Mouse (Mus musculus) embryonic stem cell, embryonic (primary cell): ENCODE measurements at regions not wholly inside any gene's neighbourhood (a gene's known extent, or its start where the extent isn't known, plus 50 kb on each side); places are given as distances from the start of the nearest gene placed in this dataset.

Source experiments
- CTCF ChIA-PET, 4 experiments: fragments of 300-600 bp in 2 of 4; fragments of 350-600 bp in 2 of 4; sonication (Branson Sonifier 250); formaldehyde crosslinking; loops; one replicate each; lab custom pipeline; 2022; ENCODE audit warnings: inconsistent platforms in 2 of 4; lab: Charles Lee
- POLR2A ChIA-PET, 4 experiments: fragments of 300-600 bp in 2 of 4; fragments of 350-600 bp in 2 of 4; sonication (Branson Sonifier 250); formaldehyde crosslinking; loops; one replicate each; lab custom pipeline; 2022; ENCODE audit warnings: antibody characterized with exemption in 4 of 4, inconsistent platforms in 1 of 4; lab: Charles Lee

GRCm38 (mm10) chr12:80004575-80004974 lies 108.2 kb downstream of the Zfp36l1 start:
- CTCF ChIA-PET = interaction anchor here in 2 of 4 experiments (0.8 to 1.4 kb wide), 2 partner anchors 9 to 57 kb away, joined by 3 read pairs; no protein-coding TSS in a partner anchor
- POLR2A ChIA-PET = interaction anchor here in 2 of 4 experiments (0.5 to 1.6 kb wide), 5 partner anchors 10 to 108 kb away, joined by 3 to 12 read pairs (median 6); partner anchors contain the start of gene Zfp36l1 (in 2 of the 2)

- POLR2A ChIA-PET = interaction anchor here in 3 of 4 experiments (0.8 to 1.3 kb wide), 4 partner anchors 9 to 110 kb away, joined by 3 to 5 read pairs (median 3); partner anchors contain the start of gene Zfp36l1 (in 1 of the 3)
- CTCF ChIA-PET = no interaction called here
These were observed 109.3 kb downstream of the Zfp36l1 start for GRCm38 (mm10) chr12:80003486-80003885.

GRCm38 (mm10) chr12:80002474-80003125 lies 110.2 kb downstream of the Zfp36l1 start:
- POLR2A ChIA-PET = interaction anchor here in 3 of 4 experiments (0.6 to 1.3 kb wide), 4 partner anchors 8 to 110 kb away, joined by 3 to 5 read pairs (median 4); partner anchors contain the start of gene Zfp36l1 (in 2 of the 3)
- CTCF ChIA-PET = interaction anchor here in 2 of 4 experiments (0.6 to 0.7 kb wide), 2 partner anchors 45 to 107 kb away, joined by 3 to 14 read pairs; no protein-coding TSS in a partner anchor

DNA sequence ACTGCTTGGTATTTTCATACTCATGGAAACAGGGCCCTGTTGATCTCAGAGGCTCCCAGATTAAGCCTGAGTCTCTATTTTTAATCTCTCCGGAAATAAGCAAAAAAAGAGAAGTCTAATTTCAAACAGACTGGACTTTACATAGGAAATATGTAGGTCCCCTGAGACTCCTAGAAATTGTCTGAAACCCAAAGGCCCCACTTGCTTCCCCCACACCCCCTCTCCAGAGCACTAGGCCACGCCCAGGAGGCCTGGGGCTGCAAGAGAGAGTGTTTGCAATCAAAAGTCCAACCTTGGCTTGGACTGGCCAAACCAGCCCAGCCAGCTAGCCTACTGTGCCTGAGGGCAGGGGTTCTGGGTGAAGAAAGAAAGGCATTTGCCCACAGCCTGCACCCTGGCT lies 111.0 kb downstream of the Zfp36l1 start:
- POLR2A ChIA-PET = interaction anchor here in 1 of 4 experiments (0.8 kb wide), 1 partner anchor 46 kb away, joined by 3 read pairs; no protein-coding TSS in a partner anchor
- CTCF ChIA-PET = interaction anchor here in 1 of 4 experiments (0.6 to 0.7 kb wide), 2 partner anchors 108 to 734 kb away, joined by 3 to 14 read pairs; no protein-coding TSS in a partner anchor

DNA sequence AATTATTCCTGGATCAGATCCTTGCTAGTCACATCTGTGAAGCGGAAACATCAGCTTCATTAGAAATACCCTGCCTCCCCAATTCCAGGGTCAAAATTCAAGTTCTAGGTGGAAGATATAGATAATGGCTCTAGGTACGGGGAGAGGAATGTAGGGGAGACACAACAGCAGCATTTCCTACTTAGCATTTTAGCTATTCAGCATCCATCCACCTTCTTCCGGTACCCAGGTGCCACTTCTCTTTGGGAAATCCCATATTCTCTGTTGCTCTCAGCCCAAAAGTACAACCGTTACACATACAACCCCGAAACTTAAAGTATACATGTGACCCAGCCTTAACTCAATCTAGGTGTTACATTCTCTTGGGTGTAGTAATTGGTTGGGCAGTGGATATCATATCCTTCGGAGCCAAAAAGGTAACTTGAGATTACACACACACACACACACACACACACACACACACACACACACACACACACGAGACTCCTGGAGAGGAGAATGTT lies 112.9 kb downstream of the Zfp36l1 start:
- CTCF ChIA-PET = no interaction called here
- POLR2A ChIA-PET = no interaction called here

- POLR2A ChIA-PET = interaction anchor here in 2 of 4 experiments (0.5 to 1.0 kb wide), 2 partner anchors 114 to 117 kb away, joined by 3 to 7 read pairs; partner anchors contain the start of gene Zfp36l1 (in 1 of the 2)
- CTCF ChIA-PET = no interaction called here
These were observed 114.0 kb downstream of the Zfp36l1 start for GRCm38 (mm10) chr12:79998788-79999187.

- ChIA-PET POLR2A (interaction anchor here in 3 of 4 experiments (0.5 to 1.3 kb wide), 4 partner anchors 11 to 472 kb away, joined by 3 to 7 read pairs (median 6); partner anchors contain the start of gene Zfp36l1 (in 1 of the 3)), CTCF (no interaction called here)
These were observed 114.5 kb downstream of the Zfp36l1 start for GRCm38 (mm10) chr12:79998339-79998738.

GRCm38 (mm10) chr12:79997201-79997600 lies 115.6 kb downstream of the Zfp36l1 start:
- CTCF ChIA-PET = no interaction called here
- POLR2A ChIA-PET = interaction anchor here in 1 of 4 experiments (1.3 kb wide), 1 partner anchor 13 kb away, joined by 4 read pairs; no protein-coding TSS in a partner anchor

DNA sequence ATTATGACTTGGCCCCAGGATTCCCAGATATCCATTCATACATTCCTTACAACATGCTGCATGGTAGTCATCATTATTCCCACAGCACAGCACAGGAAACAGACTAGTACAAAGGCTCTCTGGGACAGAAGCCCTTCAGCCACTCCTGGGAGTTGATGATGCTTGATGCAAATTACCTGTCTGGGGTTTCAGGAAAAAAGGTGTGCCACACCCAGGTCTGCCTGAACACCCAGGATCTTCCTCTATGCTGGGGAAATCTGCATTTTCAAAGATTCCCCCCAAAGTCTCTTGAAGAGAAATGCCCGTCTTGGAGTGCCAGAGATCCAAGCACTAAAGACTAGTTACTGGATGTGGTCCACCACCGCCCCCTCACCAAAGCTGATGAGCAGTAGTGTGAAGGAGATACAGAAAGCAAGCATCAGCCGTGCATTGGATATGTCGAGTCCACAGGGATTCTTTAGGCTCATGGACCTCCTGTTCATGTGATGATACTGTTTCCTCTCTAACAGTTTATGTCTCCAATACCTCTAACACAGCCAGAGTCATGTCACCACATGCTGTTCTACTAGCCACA lies 117.2 kb downstream of the Zfp36l1 start:
- ChIA-PET CTCF (interaction anchor here in 1 of 4 experiments (0.6 kb wide), 1 partner anchor 96 kb away, joined by 3 read pairs; no protein-coding TSS in a partner anchor), POLR2A (interaction anchor here in 2 of 4 experiments (0.7 to 1.9 kb wide), 4 partner anchors 7 to 934 kb away, joined by 3 to 7 read pairs (median 4); no protein-coding TSS in a partner anchor)

- POLR2A ChIA-PET = interaction anchor here in 2 of 4 experiments (0.6 to 2.0 kb wide), 6 partner anchors 9 to 210 kb away, joined by 3 to 6 read pairs (median 4); partner anchors contain the start of gene Zfp36l1 (in 1 of the 2)
- CTCF ChIA-PET = interaction anchor here in 1 of 4 experiments (0.6 kb wide), 1 partner anchor 412 kb away, joined by 5 read pairs; no protein-coding TSS in a partner anchor
These were observed 118.8 kb downstream of the Zfp36l1 start for GRCm38 (mm10) chr12:79993821-79994571.

DNA sequence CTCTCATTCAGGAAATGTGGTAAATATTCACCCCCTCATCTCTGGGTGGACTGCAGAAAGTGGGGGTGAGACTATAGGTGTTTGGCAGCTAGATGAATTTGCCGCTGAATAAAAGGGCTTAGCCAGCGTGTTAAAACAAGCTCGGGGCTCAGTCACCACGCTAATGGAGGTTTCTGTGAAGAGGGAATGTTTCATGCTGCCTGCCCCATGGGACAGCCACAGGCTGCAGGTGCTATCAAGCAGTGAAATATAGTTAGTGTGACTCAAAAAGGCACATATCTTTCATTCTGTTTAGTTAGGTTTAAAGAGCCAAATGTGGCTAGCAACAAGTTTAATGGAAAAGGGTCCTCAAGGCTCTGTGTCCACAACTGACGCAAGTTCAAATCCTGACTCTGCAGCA lies 121.5 kb downstream of the Zfp36l1 start:
- ChIA-PET POLR2A (interaction anchor here in 1 of 4 experiments (1.0 kb wide), 1 partner anchor 122 kb away, joined by 3 read pairs; the partner anchor contains the start of gene Zfp36l1), CTCF (no interaction called here)

- ChIA-PET CTCF (no interaction called here), POLR2A (interaction anchor here in 1 of 4 experiments (1.0 kb wide), 1 partner anchor 122 kb away, joined by 3 read pairs; the partner anchor contains the start of gene Zfp36l1)
These were observed 122.1 kb downstream of the Zfp36l1 start for GRCm38 (mm10) chr12:79990751-79991150.

- POLR2A ChIA-PET = no interaction called here
These were observed 123.2 kb downstream of the Zfp36l1 start for GRCm38 (mm10) chr12:79989582-79990110.

GRCm38 (mm10) chr12:79988401-79989358 lies 124.1 kb downstream of the Zfp36l1 start:
- ChIA-PET POLR2A (interaction anchor here in 3 of 4 experiments (0.8 to 3.4 kb wide), 4 partner anchors 13 to 23 kb away, joined by 3 to 20 read pairs (median 3); no protein-coding TSS in a partner anchor), CTCF (no interaction called here)

More at GRCm38 (mm10) chr12:79989582-79990110, 123.2 kb downstream of the Zfp36l1 start:
- CTCF ChIA-PET = no interaction called here

- CTCF ChIA-PET = interaction anchor here in 1 of 4 experiments (0.5 kb wide), 1 partner anchor 450 kb away, joined by 5 read pairs; no protein-coding TSS in a partner anchor
These were observed 126.4 kb downstream of the Zfp36l1 start for GRCm38 (mm10) chr12:79986241-79986976.

More at GRCm38 (mm10) chr12:79986241-79986976, 126.4 kb downstream of the Zfp36l1 start:
- POLR2A ChIA-PET = interaction anchor here in 2 of 4 experiments (0.6 to 3.4 kb wide), 7 partner anchors 11 to 169 kb away, joined by 3 to 20 read pairs (median 3); partner anchors contain the start of gene Zfp36l1 (in 1 of the 2)
